Mouse (Mus musculus): ENCODE measurements around the gene Plet1.

The Plet1 gene

DNA sequence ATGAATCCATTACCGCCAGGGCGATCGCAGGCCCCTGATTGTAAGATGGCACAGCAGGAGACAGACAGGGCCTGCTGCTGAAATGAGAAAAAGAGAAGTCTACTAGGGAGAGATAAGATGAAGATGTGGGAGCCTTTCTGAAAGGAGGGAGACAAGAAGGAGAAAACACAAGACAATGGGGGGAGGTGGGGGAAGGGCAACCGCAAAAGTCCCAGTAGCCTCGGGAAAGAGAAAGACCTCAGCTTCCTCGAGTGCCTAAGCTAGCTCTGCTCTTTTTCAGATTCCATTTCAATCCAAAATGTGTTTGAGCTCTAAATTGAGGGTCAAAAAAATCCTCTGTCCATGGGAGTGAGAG, 1.8 kb downstream of the Plet1 start:
- no peak for DNase-seq (ENCODE audit: low spot score)

GRCm38 (mm10) chr9:50496546-50496945, 2.2 kb downstream of the Plet1 start:
- no peak for DNase-seq (ENCODE audit: low spot score)

DNA sequence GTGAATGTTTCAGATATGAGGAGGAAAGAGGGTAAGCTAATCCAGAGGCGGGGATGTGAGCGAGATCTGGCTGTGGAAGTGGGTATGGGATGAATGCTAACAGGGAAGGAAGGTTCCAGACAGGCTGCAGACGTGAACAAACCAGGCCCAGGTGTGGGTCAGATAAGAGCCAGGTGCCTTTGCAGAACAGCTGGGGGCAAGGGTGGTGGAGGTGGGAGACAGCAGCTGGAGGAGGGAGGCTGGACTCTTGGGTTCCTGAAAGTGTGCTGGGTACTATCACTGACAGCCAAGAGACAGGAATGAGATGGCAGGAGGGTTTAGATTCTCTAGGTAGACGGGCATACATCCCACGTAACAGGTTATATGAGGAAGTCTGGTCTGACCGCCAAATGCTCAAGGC, 2.8 kb downstream of the Plet1 start:
- DNase-seq (ENCODE audit: low spot score): no peak

GRCm38 (mm10) chr9:50497536-50497935, 3.2 kb downstream of the Plet1 start:
- DNase-seq (ENCODE audit: low spot score): no peak

GRCm38 (mm10) chr9:50498815-50499214, 4.5 kb downstream of the Plet1 start:
- DNase-seq (ENCODE audit: low spot score): no peak

DNA sequence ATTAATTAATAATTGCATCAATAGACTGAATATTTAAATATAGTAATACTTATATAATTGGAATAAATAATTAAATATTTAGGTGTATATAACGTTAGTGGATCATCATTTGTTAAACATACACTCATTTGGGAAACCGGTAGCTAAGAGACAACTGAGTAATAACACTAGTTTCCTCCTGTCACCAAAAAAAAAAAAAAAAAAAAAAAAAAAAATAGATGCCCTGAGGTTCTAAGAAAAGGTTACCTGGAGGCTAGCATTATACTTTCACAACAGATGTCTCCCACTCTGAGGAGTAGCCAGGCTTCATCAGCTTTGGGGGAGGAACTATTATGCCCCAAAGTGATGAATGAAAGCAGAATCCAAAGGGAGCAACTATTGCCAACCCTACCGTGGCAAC, 5.5 kb downstream of the Plet1 start:
- no peak for DNase-seq (ENCODE audit: low spot score)

DNA sequence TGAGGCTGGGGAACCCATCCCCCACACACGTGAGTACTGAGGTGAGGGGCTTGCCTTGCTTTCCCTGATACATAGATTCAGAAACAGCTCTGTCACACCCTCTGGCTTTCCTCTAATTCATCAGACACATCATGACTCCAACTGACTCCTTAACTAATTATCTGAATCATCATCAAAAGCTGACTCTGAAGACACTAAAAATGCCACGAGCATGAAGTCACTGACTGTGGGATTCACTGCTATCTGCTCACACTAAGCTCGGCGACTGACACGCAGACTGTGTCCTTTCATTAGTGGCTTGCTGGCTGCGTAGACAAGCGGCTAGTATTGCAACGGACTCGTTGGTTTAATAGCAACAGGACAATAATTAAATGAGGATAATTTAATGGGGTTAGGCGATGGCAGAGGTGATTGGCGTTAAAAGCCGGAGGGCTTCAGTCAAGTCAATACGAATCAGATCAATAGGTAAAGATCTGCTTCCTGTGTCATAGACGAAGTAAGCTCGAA, 6.2 kb downstream of the Plet1 start:
- no peak for DNase-seq (ENCODE audit: low spot score)

DNA sequence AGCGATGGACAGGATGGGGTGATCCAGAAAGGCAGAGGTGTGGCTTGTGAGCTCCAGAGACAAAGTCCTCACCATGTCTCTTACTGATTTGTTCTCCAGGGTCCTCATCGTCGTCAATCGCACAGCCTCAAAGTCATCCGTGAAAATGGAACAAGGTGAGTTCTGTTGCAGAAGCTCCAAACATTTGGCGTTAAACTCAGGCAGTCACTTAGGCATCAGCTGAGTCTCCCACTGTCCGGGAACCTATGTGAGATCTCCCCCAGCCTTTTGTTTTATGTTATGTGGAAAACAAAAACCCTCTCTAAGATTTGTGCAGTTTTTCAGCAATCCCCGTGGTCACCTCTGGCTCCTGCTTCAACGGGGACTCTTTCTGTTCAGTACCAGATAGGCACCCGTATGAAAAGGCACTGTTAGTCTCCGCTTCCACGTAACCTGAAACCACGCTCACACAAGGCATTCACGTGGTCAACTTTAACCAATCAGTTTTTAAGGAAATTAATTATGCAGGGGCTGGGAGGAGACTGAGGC, 6.7 kb downstream of the Plet1 start:
- peak; percentile 72 for DNase-seq (ENCODE audit: low spot score)

DNA sequence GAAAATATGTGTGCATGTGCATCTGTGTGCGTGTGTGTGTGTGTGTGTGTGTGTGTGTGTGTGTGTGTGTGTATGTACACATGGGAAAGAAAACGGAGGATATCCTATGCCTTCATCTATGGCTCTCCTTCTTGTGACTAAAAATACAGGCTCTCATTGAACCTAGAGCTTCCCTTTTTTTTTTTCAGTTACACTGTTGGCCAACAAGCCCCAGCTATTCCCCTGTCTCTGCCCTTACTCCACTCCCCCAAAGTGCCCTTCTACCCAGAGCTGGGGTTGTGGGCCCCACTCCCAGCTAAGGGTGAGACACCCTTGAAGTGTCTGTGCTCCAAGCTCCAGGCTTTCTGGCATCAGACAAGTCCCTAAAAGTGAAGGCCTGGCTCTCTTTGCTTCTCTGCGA, 8.6 kb downstream of the Plet1 start:
- no peak for DNase-seq (ENCODE audit: low spot score)

GRCm38 (mm10) chr9:50505405-50505804, 11.1 kb downstream of the Plet1 start:
- DNase-seq (ENCODE audit: low spot score): no peak

DNA sequence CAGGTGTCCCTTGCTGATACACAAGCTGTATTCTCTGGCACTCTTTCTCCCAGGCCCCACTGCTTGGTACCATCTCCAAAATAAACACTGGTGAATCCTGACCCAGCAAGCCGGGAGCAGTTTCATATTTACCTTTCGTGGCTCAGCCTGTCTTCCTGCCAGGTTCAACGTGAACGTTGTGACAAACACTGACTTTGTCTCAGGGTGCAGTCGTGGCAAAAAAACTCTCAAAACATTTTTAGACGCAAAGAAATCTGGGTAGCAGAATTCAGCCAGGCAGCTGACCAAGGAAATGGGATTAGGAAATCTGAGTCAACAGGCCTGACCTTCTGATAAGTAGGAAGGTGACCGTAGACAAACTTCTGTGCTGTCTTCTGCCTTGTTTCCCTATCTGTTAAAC, 13.2 kb downstream of the Plet1 start:
- no peak for DNase-seq (ENCODE audit: low spot score)

DNA sequence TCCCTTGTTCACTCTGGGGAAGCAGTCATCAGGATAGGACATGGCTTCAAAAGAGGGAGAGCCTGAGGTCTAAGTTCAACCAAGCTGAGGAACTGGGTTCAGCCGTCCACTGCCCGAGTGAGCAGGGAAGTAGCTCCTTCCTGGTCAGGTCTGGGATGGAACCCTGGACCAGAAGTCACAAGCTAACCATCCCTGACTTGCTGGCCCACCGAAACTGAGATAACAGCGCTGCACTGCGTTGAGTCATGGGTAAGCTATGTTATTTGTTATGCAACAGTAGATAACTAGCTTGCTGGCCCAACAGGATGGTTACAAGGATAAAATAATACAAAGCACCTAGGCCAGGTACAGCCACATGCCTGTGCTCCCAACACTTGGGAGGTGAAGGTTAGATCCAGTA, 21.1 kb downstream of the Plet1 start:
- DNase-seq (ENCODE audit: low spot score): no peak

GRCm38 (mm10) chr9:50518781-50519180, 24.5 kb downstream of the Plet1 start:
- no peak for DNase-seq (ENCODE audit: low spot score)

GRCm38 (mm10) chr9:50520748-50521147, 26.4 kb downstream of the Plet1 start:
- DNase-seq (ENCODE audit: low spot score): no peak

- DNase-seq (ENCODE audit: low spot score): no peak
Measured at GRCm38 (mm10) chr9:50521562-50521961, 27.2 kb downstream of the Plet1 start.

DNA sequence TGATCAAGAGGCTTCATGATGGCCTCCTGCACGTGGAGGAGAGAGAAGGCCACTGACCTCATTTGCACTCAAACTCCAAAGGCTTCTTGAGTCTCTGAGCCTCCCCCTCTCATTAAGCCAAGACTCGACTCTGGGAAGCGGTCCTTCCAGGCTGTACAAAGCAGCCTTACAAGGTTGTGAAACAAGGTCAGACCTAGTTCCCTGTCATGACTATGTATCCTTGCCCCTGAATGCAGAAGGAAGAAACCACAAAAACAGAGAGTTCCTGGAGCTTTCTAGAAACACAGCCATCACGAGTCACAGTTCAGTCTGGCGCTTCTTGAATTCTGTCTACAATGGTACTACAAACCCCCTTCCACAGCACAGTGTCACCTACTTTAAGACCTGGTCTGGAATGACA, 28.2 kb downstream of the Plet1 start:
- DNase-seq (ENCODE audit: low spot score): no peak

DNA sequence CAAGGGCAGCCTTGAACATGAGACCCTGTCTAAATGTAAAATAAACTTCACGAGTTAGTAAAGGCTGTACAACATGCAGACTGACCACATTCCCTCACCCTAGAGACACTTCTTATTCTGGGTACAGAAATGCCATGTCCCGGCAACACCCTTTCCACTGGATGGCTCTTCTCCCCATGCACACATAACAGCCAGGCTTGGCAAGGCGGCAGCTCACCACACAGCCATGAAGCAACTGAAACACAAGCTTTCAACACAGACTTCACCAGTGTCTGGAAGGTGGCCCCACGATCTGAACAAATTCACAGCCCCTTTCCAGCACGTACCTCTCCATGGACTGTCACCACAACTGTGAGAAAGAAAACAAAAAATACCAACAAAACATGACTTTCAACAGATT, 30.6 kb downstream of the Plet1 start:
- DNase-seq (ENCODE audit: low spot score): no peak

DNA sequence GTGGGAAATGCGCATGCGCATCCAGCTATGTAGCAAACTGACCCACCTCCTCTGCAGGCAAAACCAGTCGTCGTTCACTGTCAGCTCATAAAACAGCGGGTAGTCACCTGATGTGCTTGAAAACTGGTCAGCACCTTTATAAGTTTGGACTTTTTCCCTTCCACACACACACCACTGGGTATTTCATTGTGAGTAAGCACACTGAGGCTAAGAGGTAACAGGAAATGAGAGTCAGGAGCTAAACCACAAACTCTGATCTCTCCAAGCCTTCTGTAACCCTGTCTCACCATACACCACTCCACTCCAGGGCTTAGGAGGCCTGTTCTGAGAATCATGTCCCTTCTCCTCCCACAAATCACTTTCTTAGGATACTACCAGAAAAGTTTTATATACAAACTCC, 31.3 kb downstream of the Plet1 start:
- no peak for DNase-seq (ENCODE audit: low spot score)

DNA sequence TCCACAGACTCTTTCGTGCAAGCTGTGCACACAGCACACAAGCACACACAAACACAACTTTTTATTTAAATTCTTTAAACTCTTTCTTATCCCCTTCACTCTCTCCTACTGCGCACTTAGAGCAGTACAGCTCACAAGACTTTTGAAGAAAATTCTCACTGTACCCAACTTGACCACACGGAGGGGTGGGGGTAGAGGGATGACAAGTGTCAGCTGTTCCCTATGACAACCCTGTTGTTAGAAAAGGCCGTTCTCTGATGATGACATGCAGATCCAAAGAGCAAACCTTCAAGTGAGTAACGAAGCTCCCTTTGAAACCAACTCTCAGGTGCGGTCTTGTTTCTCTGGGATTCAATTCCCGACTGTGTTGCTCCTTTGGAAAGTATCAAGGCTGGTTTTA, 33.5 kb downstream of the Plet1 start:
- DNase-seq (ENCODE audit: low spot score): no peak

DNA sequence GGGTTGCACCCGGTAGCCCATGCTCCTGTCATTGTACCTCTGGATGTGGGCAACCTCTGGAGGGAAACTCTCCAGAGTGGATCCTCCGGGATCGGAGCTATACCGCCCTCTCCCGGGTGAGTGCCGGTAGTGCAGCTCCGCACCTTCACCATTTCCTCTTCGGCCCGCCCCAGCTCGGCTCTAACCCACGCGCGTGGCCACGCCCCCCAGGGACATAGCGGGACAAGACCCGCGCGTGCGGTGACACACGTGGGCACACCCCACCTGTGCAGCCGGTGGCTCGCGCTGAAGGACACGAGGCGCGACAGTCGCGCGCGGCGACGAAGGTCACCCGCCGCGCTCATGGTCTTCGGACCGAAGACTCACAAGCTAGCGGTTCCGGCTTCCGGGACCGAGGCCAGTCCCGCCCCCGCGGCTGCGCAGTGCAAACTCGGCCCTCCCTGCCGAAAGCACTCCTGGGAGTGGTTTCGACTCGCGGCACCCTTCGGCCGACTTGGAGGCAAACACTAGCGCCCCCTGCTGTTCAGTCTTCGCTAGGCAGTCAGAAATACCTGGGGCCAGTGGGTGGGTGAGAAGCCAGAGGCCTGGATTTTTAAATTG, 34.1 kb downstream of the Plet1 start, which contains the start of gene Pts:
Pts (minus strand) TSS at position 432 of the 600 bp plus-strand sequence.
- peak; percentile 98 for DNase-seq (ENCODE audit: low spot score)

DNA sequence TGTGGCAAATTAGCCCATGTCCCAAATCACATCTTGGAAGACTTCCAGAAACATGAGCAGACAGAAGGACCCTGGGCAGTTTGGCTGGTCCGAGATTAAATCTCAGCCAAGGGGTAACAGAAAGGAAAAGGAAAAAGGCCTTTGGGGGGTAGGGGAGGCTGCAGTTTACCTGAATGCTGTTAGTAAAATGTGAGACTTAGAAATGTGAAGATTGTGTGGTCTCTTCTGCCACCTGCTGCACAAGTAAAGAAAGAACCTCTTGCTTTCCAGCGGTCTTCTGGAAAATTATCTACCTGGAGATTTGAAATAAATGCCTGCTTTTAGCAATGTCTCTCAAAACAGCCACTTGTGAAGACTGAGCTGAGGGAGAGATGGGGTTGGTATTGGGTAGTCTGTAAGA, 36.6 kb downstream of the Plet1 start:
- no peak for DNase-seq (ENCODE audit: low spot score)

DNA sequence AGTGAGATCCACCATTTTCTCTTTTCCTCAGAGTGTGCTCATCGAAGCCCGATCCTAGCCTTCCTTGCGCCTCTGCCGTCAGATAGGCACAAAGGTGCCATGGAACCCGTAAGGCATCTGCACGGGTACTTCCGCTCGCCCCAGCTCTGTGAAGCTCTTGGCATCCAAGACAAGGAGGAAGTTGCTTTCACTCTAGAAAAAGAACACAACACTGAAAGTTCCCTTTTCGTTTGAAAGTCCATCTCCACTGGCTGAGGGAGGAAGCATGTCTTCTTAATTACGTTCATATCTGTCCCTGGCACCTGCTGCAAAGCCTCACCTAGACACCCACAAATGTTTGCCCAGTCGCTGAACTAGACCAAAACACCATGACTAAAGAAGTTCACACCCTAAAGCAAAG, 39.0 kb downstream of the Plet1 start:
- no peak for DNase-seq (ENCODE audit: low spot score)

DNA sequence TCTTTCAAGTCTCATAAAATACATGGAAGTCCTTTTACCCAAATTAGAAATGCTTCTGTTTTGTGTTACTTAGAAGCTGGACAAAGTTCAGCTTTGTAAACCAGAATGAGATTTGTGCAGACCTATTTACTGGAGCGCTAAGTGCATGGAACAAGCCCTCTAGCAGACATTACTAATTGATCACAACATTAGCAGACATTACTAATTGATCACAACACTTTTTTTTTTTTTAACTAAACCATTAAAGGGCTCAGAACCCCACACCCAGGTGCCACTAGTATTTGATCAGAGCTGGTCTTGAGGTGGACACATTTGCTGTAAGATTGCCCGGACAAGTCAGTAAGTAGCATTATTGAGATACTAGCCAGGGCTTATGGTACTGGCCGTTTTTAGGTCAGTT, 39.5 kb downstream of the Plet1 start:
- DNase-seq (ENCODE audit: low spot score): no peak

GRCm38 (mm10) chr9:50535930-50536329, 41.6 kb downstream of the Plet1 start:
- no peak for DNase-seq (ENCODE audit: low spot score)
